Mouse (Mus musculus) liver, embryonic 14.5 days (tissue): ENCODE measurements around the gene Pstk.

Experiments used
- CTCF ChIP-seq: IDR thresholded peaks from 2 replicates; pipeline ENCODE4 v1.5.1; 2016; ENCODE audit warnings: antibody characterized with exemption, low read depth, control low read depth
- EP300 ChIP-seq: IDR thresholded peaks from 2 replicates; pipeline ENCODE4 v1.6.1; 2016; ENCODE audit warnings: antibody characterized with exemption, low read depth

DNA sequence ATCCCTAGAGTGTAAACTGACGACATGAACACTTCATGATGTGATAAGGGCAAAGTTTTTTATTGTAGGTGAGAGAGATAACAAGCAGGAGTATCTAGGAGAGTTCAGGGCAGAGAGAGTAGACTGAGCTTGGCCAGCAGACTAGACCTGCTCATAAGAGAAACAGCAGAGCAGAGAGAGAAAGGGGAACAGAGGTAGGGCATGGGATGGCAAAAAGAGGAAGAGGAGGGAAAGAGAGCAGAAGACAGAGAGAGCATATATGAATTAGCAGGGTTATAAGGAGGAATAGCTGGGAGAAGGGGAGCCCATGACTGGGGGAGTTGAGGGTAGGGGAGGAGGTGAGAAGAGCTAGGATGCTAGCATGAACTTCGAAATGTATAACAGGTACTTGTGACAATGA is 39.3 kb upstream of the Pstk start:
- no peak for TF ChIP-seq CTCF
- no peak for TF ChIP-seq EP300
